Mouse (Mus musculus): ENCODE measurements around the gene Wfdc17. TPM values are rescaled to one million over a fixed set of nuclear protein-coding genes. Genes with fewer than 3 reads are reported as not detected.

Gene Wfdc17
- total and polyA plus RNA-seq, 3 experiments = not detected

GRCm38 (mm10) chr11:83657508-83657907 is 46.3 kb upstream of the Wfdc17 start:
- no peak for DNase-seq (ENCODE audit: low read depth, low spot score)
- H3K4me1 ChIP-seq (ENCODE audit: control insufficient read depth in 1 of 2, insufficient read depth in 2 of 2, low read length in 2 of 2) = no peaks in the 10 kb centered on the region

GRCm38 (mm10) chr11:83658797-83659196 is 45.0 kb upstream of the Wfdc17 start:
- no peak for DNase-seq (ENCODE audit: low read depth, low spot score)
- no peak overlapping the region for H3K27ac ChIP-seq (ENCODE audit: control insufficient read depth, low read depth, low read length)
- H3K36me3 ChIP-seq (ENCODE audit: control insufficient read depth in 1 of 2, insufficient read depth in 2 of 2, low read length in 2 of 2) = no peaks in the 10 kb centered on the region
- H3K27me3 ChIP-seq (ENCODE audit: control insufficient read depth in 1 of 2, insufficient read depth in 2 of 2, low read length in 2 of 2) = peaks cover 29 to 34% of the 10 kb centered on the region in 2 experiments
- H3K4me3 ChIP-seq (ENCODE audit: control insufficient read depth in 1 of 2, insufficient read depth in 1 of 2, low read depth in 2 of 2, low read length in 2 of 2) = no peak overlapping the region
- TF ChIP-seq NELFE (IDR thresholded peaks at IDR 0.05; ENCODE audit: low read depth, low read length) (no peak), CHD2 (IDR thresholded peaks at IDR 0.05; ENCODE audit: low read length) (no peak)
- no peak overlapping the region for H3K9ac ChIP-seq (ENCODE audit: control insufficient read depth, low read depth, low read length, poor library complexity, severe bottlenecking)
- no peaks in the 10 kb centered on the region for H3K79me2 ChIP-seq (ENCODE audit: control insufficient read depth, insufficient read depth, low read length, poor library complexity)
- no peaks in the 10 kb centered on the region for H3K4me1 ChIP-seq (ENCODE audit: control insufficient read depth in 1 of 2, insufficient read depth in 2 of 2, low read length in 2 of 2)
- no peaks in the 10 kb centered on the region for H3K9me3 ChIP-seq (replicated peaks; ENCODE audit: insufficient read depth, low read length)

More at GRCm38 (mm10) chr11:83657508-83657907, 46.3 kb upstream of the Wfdc17 start:
- H3K79me2 ChIP-seq (ENCODE audit: control insufficient read depth, insufficient read depth, low read length, poor library complexity) = no peaks in the 10 kb centered on the region
- H3K36me3 ChIP-seq (ENCODE audit: control insufficient read depth in 1 of 2, insufficient read depth in 2 of 2, low read length in 2 of 2) = no peaks in the 10 kb centered on the region
- no peaks in the 10 kb centered on the region for H3K9me3 ChIP-seq (replicated peaks; ENCODE audit: insufficient read depth, low read length)
- H3K27ac ChIP-seq (ENCODE audit: control insufficient read depth, low read depth, low read length) = no peak overlapping the region
- H3K27me3 ChIP-seq (ENCODE audit: control insufficient read depth in 1 of 2, insufficient read depth in 2 of 2, low read length in 2 of 2) = peaks cover 29 to 31% of the 10 kb centered on the region in 2 experiments
- no peak overlapping the region for H3K9ac ChIP-seq (ENCODE audit: control insufficient read depth, low read depth, low read length, poor library complexity, severe bottlenecking)
- H3K4me3 ChIP-seq (ENCODE audit: control insufficient read depth in 1 of 2, insufficient read depth in 1 of 2, low read depth in 2 of 2, low read length in 2 of 2) = no peak overlapping the region
- TF ChIP-seq ZKSCAN1 (IDR thresholded peaks at IDR 0.05; ENCODE audit: low read depth, low read length) (no peak), CHD1 (IDR thresholded peaks at IDR 0.05; ENCODE audit: low read depth, low read length) (no peak), USF2 (IDR thresholded peaks at IDR 0.05; ENCODE audit: borderline replicate concordance in 1 of 2, insufficient read depth in 1 of 2, low read depth in 1 of 2, low read length in 2 of 2) (no peak), USF1 (IDR thresholded peaks at IDR 0.05; ENCODE audit: low read depth, low read length) (no peak), POLR2A (IDR thresholded peaks at IDR 0.05; ENCODE audit: control insufficient read depth in 1 of 2, insufficient read depth in 1 of 2, low read depth in 1 of 2, low read length in 2 of 2, poor library complexity in 1 of 2) (no peak), SIN3A (IDR thresholded peaks at IDR 0.05; ENCODE audit: low read length) (no peak), ELF1 (IDR thresholded peaks at IDR 0.05; ENCODE audit: low read depth, low read length) (no peak), MAZ (IDR thresholded peaks at IDR 0.05; ENCODE audit: low read depth, low read length) (no peak), POLR2AphosphoS2 (IDR thresholded peaks at IDR 0.05; ENCODE audit: low read length) (no peak), POLR2AphosphoS5 (IDR thresholded peaks at IDR 0.05; ENCODE audit: borderline replicate concordance, low read depth, low read length) (no peak), MEF2A (IDR thresholded peaks at IDR 0.05; ENCODE audit: extremely low read depth, insufficient replicate concordance, low read depth, low read length, poor library complexity, severe bottlenecking) (no peak), GATA1 (IDR thresholded peaks at IDR 0.05; ENCODE audit: low read depth, low read length) (no peak), MXI1 (IDR thresholded peaks at IDR 0.05; ENCODE audit: low read depth, low read length) (no peak), KAT2A (conservative IDR thresholded peaks at IDR 0.05; ENCODE audit: low read depth, low read length) (no peak), ZC3H11A (IDR thresholded peaks at IDR 0.05; ENCODE audit: low read depth, low read length) (no peak), MAX (IDR thresholded peaks at IDR 0.05; ENCODE audit: low read length) (no peak)
